Mouse (Mus musculus): ENCODE data around the gene Dguok. TPM values are rescaled to one million over a fixed set of nuclear protein-coding genes. Genes with fewer than 3 reads are reported as not detected.

The Dguok gene
- polyA plus RNA-seq, 1 experiment from 2014 or later = 71.9 TPM

DNA sequence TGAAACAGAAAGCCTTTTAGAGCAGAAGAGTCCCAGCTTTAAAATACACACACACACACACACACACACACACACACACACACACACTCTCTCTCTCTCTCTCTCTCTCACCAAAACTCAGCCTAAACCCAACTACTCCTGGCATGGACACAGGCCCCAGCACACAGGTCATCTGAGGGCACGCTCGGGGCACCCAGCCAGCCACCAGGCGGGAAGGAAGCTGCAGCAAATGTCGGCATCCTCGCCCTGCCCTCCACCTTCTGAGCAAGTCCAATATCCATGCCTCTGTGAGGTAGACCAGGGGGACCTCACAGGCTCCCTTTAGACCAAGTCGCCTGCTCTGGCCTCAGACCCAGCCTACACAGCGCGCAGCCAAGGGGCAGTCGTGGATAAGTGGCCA, 33.5 kb downstream of the Dguok start:
- WGBS = 92% methylated on average over 9 of the region's 9 CpGs
- Histone ChIP-seq H3K27ac (no peak overlapping the region), H3K4me2 (replicated peaks) (no peak overlapping the region), H3K9ac (replicated peaks) (no peak overlapping the region), H3K27me3 (no peaks in the 10 kb centered on the region), H3K4me1 (replicated peaks) (no peaks in the 10 kb centered on the region; the same call in 1 of the 2 replicates), H3K36me3 (peaks cover 9% of the 10 kb centered on the region), H3K9me3 (no peaks in the 10 kb centered on the region), H3K4me3 (replicated peaks) (no peak overlapping the region)
- no peak for ATAC-seq

DNA sequence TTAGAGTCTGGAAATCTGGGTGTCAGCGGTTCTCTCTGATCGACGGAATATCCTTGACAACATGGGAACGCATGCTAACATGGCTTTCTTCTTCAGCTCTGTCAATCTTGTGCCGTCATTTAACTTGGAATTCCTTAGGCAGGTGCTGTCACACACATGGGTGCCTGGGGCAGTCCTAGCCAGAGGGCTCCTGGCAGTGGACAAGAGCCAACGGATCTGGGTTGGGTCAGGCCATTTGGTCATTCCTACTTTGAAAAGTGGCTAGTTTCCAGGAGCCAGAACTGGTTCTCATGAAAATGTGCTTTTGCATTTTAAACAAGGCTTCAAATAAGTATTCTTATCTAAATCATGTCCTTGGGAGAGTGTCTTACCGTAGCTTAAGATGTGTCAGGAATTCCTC, 35.0 kb downstream of the Dguok start:
- ATAC-seq = no peak
- Histone ChIP-seq H3K36me3 (peaks cover 1% of the 10 kb centered on the region), H3K27ac (no peak overlapping the region), H3K9me3 (no peaks in the 10 kb centered on the region), H3K27me3 (no peaks in the 10 kb centered on the region), H3K9ac (replicated peaks) (no peak overlapping the region), H3K4me1 (replicated peaks) (no peaks in the 10 kb centered on the region; the same call in 1 of the 2 replicates), H3K4me3 (replicated peaks) (no peak overlapping the region), H3K4me2 (replicated peaks) (no peak overlapping the region)
- 89% methylated on average over 7 of the region's 7 CpGs for WGBS

DNA sequence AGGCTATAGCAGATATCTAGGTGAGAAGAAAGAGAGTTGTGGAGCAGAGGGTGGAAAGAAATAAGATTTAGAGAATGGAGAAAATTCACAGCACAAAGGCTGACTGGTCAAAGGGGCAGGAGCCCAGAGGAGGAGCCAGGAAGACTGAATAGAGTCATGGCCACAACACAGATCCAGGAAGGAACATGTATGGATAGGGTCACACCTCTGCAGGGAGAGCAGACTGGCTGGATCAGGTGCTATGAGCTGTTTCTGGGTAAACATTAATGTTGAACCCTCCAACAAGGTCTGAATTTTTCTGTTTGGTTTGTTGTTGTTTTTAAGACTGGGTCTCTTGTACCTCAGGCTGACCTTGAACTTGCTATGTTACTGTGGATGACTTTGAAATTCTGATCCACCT, 42.8 kb downstream of the Dguok start:
- ATAC-seq = no peak

DNA sequence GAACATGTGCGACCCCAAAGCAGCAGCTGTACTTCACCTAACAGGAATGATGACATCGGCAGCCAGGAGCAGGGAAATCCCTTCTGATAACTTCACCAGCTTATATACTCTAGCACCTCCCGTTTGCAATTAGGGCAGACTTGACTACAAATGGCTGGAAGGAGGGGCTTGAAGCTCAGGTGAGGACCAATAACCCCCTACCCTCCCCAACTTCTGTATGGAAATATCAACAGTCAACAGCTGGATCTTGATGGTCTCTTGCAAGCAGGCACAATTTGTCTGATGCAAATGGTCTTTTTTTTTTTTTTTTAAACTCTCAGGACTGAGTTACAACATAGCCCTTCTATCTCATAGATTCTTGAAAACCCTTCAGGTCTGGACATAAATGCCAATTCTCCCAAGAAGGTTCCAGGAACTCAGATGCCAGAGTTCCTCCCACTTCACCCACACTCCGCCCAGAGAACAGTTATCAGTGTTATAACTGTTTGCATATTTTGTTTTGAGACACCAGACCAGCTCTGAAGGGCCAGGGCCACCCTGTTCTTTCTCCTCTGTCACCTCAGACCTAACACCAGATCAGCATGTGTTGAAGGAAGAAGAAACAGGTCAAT, 47.6 kb downstream of the Dguok start, which contains the start of gene Tet3:
Tet3 (minus strand) TSS at position 51 of the 611 bp plus-strand sequence.
- Histone ChIP-seq H3K4me3 (replicated peaks) (no peak within 1 kb of the TSS), H3K36me3 (no peaks in the 10 kb centered on the region), H3K27ac (no peak within 1 kb of the TSS), H3K4me1 (replicated peaks) (peaks cover 21% of the 10 kb centered on the region), H3K9me3 (no peaks in the 10 kb centered on the region), H3K27me3 (0 out of 2 replicates have a peak, but pooled peaks cover 3% of the 10 kb centered on the region), H3K9ac (replicated peaks) (no peak within 1 kb of the TSS), H3K4me2 (replicated peaks) (no peak within 1 kb of the TSS)
- ATAC-seq = no peak
- WGBS = 86% methylated on average over 4 of the region's 4 CpGs

More for the DNA sequence above, 42.8 kb downstream of the Dguok start:
- Histone ChIP-seq H3K4me1 (replicated peaks) (no peaks in the 10 kb centered on the region), H3K4me2 (replicated peaks) (no peak overlapping the region), H3K27me3 (0 out of 2 replicates have a peak, but pooled peaks cover 3% of the 10 kb centered on the region), H3K36me3 (no peaks in the 10 kb centered on the region), H3K4me3 (replicated peaks) (no peak overlapping the region), H3K9ac (replicated peaks) (no peak overlapping the region), H3K27ac (no peak overlapping the region), H3K9me3 (no peaks in the 10 kb centered on the region)

DNA sequence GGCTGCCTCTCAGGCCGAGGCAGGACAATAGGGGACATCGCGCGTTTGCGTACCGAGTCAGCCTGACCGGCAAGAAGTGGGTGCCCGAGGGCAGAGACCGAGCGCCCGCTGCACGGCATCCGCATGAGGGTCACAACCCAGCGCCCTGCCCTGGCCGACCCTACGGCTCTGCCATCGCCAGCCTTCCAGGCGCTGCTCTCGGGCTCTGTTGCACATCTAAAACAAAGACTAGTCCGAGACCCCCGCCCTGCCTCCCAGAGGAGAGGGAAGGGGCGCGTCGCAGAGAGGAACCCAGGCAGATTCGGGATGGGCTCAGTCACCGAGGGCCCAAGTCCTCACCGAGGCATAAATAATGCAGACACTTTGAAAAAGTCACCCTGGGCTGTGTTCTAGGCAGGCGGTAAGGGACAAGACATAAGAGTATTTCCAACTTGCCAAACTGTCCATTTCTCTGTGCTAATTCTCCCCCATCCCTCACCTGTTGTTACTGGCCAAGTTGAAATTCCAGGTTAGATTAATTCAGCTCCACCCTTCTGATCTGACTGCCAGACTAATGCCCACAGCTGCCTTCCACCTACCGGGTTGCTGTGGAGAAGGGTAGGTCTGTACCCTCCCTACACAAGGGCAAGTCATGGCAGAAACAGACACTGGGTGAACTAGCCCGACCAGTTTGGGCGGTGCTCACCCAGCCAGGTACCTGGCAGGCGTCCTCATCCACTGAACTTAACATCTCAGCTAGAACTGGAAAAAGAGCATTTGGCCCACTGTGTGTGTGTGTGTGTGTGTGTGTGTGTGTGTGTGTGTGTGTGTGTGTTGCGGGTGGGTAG, 49.6 kb downstream of the Dguok start:
- Histone ChIP-seq H3K36me3 (no peaks in the 10 kb centered on the region), H3K9ac (replicated peaks) (peak overlapping the region; percentile 96), H3K9me3 (no peaks in the 10 kb centered on the region), H3K27me3 (0 out of 2 replicates have a peak, but pooled peaks cover 3% of the 10 kb centered on the region), H3K4me1 (replicated peaks) (peaks cover 39% of the 10 kb centered on the region), H3K4me3 (replicated peaks) (peak overlapping the region; percentile 87), H3K27ac (peak overlapping the region; percentile 98), H3K4me2 (replicated peaks) (peak overlapping the region; percentile 83)
- 3% methylated on average over 33 of the region's 33 CpGs for WGBS
- peak; percentile 66; the same call in 1 of the 2 replicates for ATAC-seq

DNA sequence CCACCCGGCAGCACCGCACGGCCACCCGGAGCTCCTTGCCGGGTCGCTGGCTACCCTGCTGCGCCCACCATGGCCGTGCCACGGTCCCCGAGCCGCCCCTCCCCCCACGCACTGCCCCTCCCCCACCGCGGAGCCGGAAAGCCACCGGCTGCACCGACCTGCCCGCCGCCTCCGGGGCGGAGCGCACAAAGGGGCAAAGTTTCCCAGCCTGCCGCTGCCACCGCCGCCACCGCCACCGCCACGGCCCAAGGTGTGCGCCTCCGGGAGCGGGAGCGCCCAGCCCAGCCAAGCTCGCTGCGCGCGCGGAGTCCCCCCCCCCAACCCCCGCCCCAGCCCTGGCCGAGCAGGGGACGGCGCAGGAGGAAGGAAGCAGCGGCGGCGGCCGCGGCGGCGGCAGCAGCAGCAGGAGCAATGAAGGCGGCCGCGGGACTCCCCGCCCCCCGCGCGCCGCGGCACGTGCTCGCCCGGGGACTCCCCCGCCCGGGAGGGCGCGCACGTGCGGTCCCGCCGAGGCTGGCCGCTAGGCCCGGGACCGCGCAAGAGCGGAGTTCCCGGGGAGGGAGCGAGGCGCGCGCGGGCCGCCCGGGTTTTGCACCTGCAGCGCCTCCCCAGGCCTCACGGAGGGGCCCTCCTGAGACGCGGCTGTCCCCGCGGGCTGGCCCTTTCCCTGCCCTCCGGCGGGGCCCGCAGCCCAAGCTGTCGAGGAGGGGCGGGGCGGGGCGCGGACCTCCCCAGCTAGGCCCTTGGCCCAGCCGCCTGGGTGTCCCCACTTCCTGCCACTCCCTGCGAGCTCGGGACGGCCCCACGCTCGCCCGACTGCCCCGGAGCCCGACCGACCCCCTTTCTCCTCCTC, 50.4 kb downstream of the Dguok start:
- H3K27ac ChIP-seq = peak overlapping the region; percentile 98
- peak; percentile 74 for ATAC-seq

DNA sequence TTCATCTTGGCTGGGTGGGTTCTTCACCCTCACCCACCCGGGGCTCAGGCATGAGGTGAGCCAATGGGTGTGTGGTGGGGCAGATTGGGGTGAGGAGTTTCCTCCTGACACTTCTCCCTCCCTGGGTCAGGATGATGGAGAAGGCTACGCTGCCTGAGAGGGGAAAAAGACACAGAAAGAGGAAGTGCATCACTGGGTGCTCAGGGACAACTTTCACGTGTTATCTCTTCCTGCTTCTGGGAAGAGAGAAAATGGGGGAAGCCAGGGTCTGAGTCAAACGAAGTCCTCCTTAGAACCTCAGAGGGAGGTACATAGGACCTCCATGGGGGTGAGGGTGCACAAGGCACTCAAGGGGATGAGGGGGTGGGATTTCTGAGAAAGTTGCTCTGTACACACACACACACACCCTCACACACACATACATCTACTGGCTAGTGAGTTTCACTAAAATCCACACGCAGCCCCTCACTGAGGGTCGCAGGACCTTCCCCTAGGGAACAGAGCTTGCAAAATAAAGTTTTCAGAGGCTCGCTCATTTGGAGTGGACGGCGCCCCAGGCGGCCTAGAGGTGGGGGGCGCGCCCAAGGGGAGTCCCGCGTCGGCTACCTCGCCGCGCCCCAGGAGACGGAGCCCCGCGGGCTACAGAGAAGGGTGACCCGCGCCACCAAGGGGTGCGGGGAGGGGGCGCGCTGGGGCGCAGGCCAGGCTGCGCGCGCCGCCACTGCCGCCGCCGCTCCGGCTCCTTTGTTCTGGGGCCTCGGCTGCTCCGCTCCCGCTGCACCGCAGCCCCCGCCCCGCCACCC, 51.2 kb downstream of the Dguok start:
- peaks cover 56% of the 10 kb centered on the region for H3K4me1 ChIP-seq (replicated peaks)
- H3K9me3 ChIP-seq = no peaks in the 10 kb centered on the region
- H3K4me3 ChIP-seq (replicated peaks) = peak overlapping the region; percentile 87
- ATAC-seq = peak; percentile 44
- H3K4me2 ChIP-seq (replicated peaks) = peak overlapping the region; percentile 83
- peak overlapping the region; percentile 96 for H3K9ac ChIP-seq (replicated peaks)
- H3K27ac ChIP-seq = peak overlapping the region; percentile 98
- H3K36me3 ChIP-seq = no peaks in the 10 kb centered on the region
- WGBS = 2% methylated on average over 38 of the region's 41 CpGs
- 0 out of 2 replicates have a peak, but pooled peaks cover 3% of the 10 kb centered on the region for H3K27me3 ChIP-seq

More for the DNA sequence above, 50.4 kb downstream of the Dguok start:
- Histone ChIP-seq H3K4me2 (replicated peaks) (peak overlapping the region; percentile 83), H3K4me3 (replicated peaks) (peak overlapping the region; percentile 87), H3K36me3 (no peaks in the 10 kb centered on the region), H3K9ac (replicated peaks) (peak overlapping the region; percentile 96), H3K4me1 (replicated peaks) (peaks cover 48% of the 10 kb centered on the region), H3K27me3 (0 out of 2 replicates have a peak, but pooled peaks cover 3% of the 10 kb centered on the region), H3K9me3 (no peaks in the 10 kb centered on the region)
- under 1% methylated on average over 42 of the region's 105 CpGs for WGBS

DNA sequence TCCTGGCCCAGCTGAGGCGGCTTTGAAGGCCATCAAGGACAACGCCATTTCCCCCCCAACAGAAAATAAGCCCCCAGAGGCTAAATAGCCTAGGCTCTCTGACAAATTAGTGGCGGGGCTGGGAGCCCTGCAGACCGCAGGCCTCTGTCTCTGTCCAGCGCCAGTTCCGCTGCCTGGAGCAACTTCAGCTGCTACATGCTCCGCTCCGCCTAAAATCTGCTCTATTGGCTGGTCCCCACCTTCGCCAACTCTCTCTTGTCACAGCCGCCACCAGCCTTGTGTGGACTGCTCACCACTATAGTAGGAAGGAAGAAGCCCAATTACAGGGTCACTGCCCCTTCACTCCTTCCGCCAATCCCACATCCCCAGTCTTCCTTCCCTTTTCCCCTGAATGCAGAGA, 53.1 kb downstream of the Dguok start:
- Histone ChIP-seq H3K4me2 (replicated peaks) (peak overlapping the region; percentile 83), H3K4me1 (replicated peaks) (peaks cover 74% of the 10 kb centered on the region), H3K36me3 (peaks cover 2% of the 10 kb centered on the region; the same call in 1 of the 2 replicates), H3K9me3 (no peaks in the 10 kb centered on the region), H3K27ac (0 out of 2 replicates have a peak overlapping the region, but pooled peaks have one; percentile 0), H3K27me3 (no peaks in the 10 kb centered on the region), H3K4me3 (replicated peaks) (peak overlapping the region; percentile 87), H3K9ac (replicated peaks) (peak overlapping the region; percentile 96)
- no peak for ATAC-seq
- WGBS = 45% methylated on average over 11 of the region's 11 CpGs

DNA sequence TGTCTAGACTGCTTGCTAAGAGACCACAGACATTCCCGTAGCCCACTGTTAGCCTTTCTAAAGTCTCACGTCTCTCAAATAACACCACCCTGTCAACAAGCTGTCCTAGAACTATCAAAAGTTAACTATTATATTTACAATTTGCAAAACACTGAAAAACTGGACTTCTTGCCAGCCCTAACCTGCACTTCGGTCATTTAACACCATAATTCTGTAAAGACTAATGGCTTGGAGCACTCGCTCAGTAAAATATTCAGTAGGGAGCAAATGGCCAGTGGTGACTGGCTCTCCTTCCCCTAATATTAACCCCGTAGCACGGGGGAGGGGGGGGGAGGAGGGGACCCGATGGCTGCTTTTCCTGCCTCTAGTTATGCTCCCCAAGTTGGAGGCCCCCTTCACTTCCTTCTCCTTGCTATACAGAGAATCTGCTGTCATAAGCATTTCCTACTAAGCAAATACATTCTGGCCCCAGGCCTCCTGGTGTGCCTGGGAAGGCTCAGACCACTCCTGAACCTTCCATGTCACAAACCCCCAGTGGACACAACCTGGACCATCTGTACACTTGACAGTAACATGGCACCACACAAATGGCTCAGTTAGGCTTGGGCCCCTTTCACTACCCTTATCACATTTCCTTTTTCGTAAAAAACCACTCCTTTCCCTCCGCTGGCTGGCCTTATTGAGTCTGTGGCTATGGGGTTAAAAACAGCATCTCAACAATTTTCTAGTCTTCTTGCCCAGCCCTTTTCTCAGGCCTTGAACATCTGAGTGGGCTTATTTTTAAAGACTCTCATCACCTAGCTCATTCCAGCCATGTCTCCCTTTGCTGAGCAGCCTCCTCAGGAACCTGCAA, 56.1 kb downstream of the Dguok start:
- WGBS = 81% methylated on average over 8 of the region's 9 CpGs
- Histone ChIP-seq H3K9ac (replicated peaks) (peak overlapping the region; percentile 42; the same call in 1 of the 2 replicates), H3K4me1 (replicated peaks) (peaks cover 89% of the 10 kb centered on the region), H3K27me3 (no peaks in the 10 kb centered on the region), H3K4me2 (replicated peaks) (peak overlapping the region; percentile 42), H3K9me3 (no peaks in the 10 kb centered on the region), H3K27ac (0 out of 2 replicates have a peak overlapping the region, but pooled peaks have one; percentile 9), H3K4me3 (replicated peaks) (no peak overlapping the region), H3K36me3 (peaks cover 23% of the 10 kb centered on the region; the same call in 1 of the 2 replicates)
- no peak for ATAC-seq

DNA sequence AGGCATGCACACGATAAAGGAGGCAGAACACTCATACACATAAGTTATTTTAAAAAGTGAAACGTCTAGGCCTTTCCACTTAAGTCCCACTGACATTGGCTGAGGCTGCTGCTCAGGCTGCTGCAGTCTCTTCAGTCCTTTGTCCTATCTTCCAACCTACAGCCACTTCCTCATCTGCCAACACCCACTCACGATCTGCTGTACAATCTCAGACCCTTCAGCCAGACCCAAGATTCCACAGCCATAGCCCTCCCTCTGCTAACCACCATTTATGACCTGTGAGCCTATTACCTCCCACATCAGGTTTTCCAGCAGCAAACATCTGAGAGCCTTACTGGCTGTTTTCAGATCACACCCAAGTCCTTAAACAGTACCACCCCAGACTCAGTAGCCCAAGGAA, 57.3 kb downstream of the Dguok start:
- Histone ChIP-seq H3K4me1 (replicated peaks) (peaks cover 90% of the 10 kb centered on the region), H3K9ac (replicated peaks) (no peak overlapping the region; the same call in 1 of the 2 replicates), H3K27ac (no peak overlapping the region), H3K36me3 (peaks cover 26% of the 10 kb centered on the region; the same call in 1 of the 2 replicates), H3K4me3 (replicated peaks) (no peak overlapping the region), H3K4me2 (replicated peaks) (no peak overlapping the region), H3K27me3 (no peaks in the 10 kb centered on the region), H3K9me3 (no peaks in the 10 kb centered on the region)
- no peak for ATAC-seq
- WGBS = 69% methylated on average over 3 of the region's 3 CpGs

All from midbrain, embryonic 13.5 days (tissue).